Mouse (Mus musculus): ENCODE results near the gene Gtdc1.

- TF ChIP-seq POLR2A (IDR thresholded peaks at IDR 0.05; ENCODE audit: low read depth, low read length): no peak
- TF ChIP-seq CTCF (IDR thresholded peaks at IDR 0.05; ENCODE audit: extremely low read depth, insufficient read depth, insufficient read length, insufficient replicate concordance): no peak
Measured at GRCm38 (mm10) chr2:44554716-44555115, 372.7 kb downstream of the Gtdc1 start.

All from spleen, adult 2 months (tissue).